Mouse (Mus musculus) frontal cortex, postnatal 10 days (tissue): ENCODE measurements around the gene Camk2g.

Source experiments
- DNase-seq, 2 experiments: peaks; one replicate each; pipeline ENCODE4 v3.0.0; 2022; ENCODE audit warnings: low spot score in 2 of 2, mixed read lengths in 1 of 2

Gene Camk2g

DNA sequence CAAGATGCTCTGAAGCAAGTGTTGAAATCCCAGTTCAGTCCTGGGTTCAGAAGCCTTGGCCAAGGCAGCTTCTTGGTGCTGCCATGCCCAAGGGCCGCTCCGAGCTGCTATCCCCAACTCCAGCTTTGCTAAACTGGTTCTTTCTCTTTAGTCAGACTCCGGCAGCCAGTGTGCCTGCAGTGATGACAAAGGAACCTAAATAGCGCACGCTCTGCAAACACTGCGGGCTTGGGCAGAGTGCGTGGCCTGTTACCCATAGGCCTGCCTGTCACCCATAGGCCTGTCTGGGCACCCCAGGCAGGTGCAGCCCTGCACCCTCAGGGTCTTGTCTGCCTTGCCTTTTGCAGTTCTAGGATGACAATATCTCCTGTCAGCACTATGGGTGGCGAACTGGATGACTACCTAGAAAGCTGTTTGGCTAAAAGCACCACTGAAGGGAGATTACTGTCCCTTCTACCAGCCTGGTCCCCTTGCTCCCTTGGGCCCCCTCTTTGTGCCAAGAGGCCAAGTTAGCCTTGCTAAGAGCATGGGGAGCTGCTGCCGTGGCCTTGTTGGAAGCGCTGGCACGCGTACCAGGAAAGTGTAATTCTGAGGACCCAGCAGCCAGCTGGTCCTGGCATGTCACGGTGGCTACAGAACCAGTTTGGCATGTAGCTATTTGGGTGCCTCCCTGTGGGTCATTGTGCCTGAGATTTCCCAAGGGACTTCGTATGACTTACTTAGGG lies 12.4 kb upstream of the Camk2g start:
- DNase-seq, result no peak

GRCm38 (mm10) chr14:20804964-20805672 lies 11.2 kb upstream of the Camk2g start:
- peak in 1 of 2 experiments; percentile 66 for DNase-seq

GRCm38 (mm10) chr14:20804481-20804880 lies 10.6 kb upstream of the Camk2g start:
- DNase-seq, result no peak

DNA sequence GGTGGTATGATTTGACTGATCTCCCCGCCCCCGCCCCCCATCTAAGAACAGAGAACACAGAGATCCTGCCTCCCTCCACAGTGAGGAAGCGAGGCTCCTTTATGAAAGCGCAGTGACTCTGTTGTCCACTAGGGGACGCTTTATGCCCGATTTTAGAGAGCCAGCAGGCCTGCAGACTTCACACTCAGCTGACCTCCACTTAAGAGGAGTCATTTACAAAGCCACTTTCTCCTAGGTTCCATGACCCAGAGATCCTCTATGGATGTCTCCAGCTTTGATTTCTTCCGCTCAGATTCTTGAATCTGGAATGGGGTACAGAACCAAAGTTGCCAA lies 9.7 kb upstream of the Camk2g start:
- DNase-seq, result peak in 1 of 2 experiments; percentile 65

GRCm38 (mm10) chr14:20802926-20803605 lies 9.2 kb upstream of the Camk2g start:
- DNase-seq, result no peak

GRCm38 (mm10) chr14:20798761-20799160 lies 4.9 kb upstream of the Camk2g start:
- peak in 1 of 2 experiments; percentile 77 for DNase-seq

DNA sequence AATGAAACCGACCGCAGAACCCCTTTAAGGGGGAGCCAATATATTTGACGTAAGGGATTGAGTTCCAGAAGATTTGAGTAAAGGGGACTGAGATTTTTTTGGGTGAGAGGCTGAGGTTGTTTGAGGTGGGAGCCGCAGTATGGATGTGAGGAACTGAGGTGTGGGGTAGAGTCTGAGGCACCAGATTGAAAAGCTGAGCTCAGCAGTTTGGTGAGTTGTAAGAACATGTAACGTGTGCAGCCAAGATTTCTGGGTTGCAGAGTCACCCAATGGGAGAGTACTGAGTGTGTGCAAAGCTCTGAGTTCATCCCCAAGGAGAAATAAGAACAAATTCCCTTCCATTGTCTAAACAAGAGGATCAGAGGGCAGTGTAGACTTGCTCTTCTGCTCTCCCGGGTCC lies 4.4 kb upstream of the Camk2g start:
- DNase-seq, result no peak

DNA sequence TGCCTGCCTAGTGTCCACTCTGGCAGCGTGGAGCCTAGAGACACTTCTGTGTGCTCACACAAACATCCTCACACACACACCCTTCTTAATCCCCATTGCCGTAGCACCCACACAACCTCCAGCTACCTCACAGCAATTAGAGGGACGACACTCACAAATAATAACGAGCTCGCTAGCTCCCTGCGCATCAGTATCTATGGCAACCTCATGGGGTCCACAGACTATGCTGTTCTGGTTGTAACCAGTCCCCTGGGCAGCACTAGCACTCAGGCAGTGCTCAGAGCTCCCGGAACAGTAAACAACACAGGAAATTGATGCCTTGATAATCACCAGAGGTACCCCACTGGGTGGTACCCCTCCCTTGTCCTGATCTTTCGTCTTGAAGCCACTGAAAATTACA lies 2.8 kb upstream of the Camk2g start:
- no peak for DNase-seq

DNA sequence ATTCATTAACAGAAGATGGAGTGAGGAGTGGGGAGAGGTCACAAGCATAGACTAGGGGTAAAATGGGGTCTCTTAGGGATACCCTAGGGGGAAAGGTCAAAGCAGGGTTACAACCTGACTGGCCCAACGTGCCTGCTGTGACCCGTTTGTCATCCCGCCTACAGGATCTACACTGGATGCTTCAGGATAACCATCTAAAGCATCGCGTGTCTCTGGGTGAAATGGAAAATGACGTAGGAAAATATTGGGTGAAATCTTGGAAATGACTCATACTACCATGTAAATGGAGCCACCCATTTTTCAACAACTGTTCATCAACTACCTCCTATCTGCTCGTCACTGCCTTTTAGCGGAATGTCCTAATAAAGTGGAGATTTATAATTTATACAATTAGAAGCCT lies 2.3 kb upstream of the Camk2g start:
- DNase-seq, result no peak

DNA sequence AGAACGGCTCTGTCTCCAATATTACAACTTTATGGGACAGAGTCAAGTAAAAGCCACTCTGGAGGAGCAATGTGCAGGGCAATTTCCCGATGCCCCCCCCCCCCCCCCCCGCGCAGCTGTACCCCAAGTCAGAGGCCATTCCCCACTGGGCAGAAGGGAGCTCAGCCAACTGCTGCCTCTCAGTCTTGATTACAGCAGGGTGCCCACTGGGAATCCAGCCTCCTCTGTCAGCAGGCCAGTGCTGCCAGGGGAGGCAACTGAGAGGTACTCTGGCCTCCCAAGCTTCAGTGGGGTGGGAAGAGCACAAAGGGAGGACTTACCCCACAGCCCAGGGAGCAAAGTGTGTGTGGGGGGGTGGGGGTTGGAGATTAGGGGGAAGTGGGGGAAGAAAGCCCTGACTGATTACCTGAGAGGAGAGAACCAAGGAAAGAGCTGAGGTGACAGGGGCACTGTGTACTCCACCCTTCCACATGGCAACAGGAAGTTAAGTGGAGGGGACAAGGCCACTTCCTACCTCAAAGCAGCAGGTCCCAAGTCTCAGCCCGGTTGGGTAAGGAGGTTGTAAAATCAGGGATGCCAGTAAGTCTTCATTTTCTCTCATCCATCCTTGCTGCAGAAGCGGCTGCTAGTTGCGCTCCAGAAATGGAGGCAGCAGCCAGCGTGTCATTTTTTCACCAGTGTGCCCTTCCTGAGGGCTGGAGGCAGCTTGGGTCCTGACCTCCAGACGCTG lies 1.7 kb upstream of the Camk2g start:
- no peak for DNase-seq

- no peak for DNase-seq
Observed at GRCm38 (mm10) chr14:20794589-20794988, 701 bp upstream of the Camk2g start.

DNA sequence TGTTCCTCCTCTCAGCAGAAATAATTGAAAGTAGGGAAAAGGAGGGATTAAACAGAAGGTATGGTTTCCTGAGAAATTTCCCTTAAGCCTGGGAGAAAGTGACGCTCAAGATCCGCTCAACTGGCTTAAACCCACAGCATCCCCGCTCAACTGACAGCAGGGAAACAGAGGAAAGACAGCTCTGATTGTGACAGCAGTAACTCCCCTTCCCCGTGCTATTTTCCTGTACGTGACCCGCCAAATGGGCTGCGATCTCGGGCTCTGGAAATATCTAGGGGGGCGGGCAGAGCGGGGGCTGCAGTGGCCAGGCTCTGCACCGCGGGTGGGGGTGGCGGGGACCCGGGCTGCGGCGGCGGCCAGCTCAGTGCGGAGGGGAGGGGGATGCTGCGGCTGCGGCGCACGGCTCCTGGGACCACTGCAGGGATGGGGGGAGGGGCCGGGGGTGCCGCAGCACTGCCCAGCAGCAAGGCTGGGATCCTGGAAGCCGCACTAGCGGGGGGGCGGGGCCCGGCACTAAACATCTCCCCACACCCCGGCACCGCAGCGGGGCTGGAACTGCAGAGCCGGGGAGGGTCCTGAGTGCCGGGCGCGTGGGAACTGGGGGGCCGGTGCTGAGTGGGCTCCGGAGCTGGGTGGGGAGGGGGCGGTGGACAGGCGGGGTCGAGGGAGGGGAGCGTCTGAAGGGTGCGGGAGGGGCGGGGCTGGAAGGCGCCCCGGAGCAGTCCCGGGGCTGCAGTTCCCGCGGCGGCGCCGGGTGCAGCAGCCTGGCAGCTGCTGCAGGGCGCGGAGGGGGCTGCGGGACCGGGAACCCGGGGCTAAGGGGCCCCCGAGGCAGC lies 748 bp downstream of the Camk2g start:
- peak in 1 of 2 experiments; percentile 46 for DNase-seq

DNA sequence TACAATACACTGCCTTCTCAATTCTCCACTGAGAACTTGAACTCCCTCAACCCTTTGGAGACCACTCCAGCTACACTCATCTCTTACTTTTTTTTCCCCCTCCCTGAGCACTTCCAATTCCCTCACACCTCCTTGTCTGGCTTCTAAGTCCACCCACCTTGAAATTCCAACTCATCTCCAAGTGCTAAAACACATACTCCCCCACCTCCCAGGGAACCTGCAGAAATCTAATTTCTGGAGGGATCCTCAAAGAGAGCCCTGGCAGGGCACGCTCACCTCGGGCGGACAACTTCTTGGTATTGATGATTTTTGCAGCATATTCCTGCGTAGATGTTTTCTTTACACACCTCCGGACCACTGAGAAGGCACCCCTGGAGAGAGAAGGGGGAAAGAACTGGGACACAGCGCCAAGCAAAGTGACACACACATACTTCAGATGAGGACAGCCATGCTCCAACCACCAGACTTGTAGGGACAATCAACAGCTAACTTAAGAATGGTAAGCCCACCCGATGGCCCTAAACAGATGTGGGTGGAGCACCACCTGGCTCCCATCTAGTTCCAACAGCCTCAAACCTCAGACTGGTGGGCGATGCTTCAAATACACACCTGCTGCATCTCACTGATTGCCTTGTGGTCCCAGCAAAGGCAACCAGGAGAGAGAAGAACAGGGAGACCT lies 1.5 kb downstream of the Camk2g start:
- no peak for DNase-seq

- DNase-seq, result no peak
Observed at GRCm38 (mm10) chr14:20791511-20792242, 2.2 kb downstream of the Camk2g start.

DNA sequence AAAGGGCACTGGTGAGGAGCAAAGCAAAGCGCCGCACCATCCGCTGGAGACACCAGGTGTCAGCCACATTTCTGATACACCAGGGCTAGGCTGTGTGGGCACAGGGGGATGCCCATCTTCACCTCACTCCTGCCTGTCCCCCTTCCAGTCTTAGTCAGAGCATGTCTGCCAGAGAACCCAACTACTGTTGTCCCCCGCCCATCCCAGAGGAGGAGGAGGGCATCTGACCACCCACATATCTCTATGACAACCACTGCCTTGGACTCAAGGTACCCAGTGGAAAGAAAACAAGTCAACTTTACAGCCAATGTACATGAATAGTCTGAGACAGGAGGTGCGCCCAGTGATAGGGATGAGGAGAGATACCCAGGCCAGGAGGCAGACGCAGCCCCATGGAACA lies 2.9 kb downstream of the Camk2g start:
- no peak for DNase-seq

- DNase-seq, result no peak
Observed at GRCm38 (mm10) chr14:20790445-20790844, 3.4 kb downstream of the Camk2g start.

DNA sequence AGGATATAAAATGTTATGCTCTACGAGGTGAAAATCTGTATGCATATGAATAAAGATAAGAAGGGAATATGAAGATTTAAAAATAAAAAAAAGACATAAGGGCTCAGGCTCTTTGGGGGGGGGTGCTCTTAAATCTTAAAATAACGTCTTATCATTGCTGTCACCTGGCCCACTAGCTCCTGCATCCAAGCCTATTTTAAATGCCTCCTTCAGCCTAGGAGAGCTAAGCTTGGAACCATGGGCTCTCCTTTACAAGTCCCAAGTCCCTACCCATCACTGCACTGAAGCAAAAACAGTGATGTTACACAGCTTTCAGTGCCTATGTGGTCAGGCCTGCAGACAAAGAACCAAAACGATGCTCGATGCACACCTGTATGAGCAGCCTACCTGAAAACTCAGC lies 4.3 kb downstream of the Camk2g start:
- no peak for DNase-seq

DNA sequence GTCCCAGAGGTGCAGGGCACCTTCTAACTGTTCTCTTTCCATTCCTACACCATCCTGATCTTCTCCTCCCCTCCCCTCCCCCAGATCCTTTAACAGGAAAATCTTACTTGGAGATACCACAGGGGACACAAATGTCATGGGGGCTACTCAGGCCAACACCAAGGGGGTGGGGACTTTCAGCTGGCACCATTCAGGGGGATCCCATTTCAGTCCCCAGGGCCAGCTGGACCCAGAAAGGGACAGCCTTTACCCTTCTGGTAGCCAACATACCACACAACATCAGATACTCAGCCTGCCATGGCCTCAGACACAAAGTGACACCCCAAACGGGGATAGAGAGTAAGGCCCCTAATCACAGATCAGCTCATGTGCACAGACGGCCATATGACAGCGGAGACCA lies 5.7 kb downstream of the Camk2g start:
- DNase-seq, result no peak

- DNase-seq, result no peak
Observed at GRCm38 (mm10) chr14:20786611-20787015, 7.3 kb downstream of the Camk2g start.

DNA sequence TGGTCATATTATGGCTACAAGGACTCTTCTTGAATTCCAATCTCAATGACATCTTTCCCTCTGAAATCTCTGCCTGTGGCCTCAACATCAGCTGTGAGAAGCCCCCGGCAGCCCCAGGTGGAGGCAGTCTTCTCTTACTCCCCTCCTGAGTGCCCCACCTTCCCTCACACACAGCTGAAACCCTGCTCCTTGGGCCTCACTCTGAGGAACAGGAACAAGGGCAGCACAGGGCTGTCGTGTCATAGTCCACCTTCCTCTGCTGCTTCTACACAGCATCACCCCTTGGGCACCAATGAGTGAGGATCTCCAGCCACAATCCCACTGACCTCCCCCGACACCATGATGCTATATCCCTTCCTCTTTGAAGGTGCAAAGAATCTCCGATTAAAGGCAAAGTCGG lies 7.9 kb downstream of the Camk2g start:
- DNase-seq, result no peak
